Mouse (Mus musculus): ENCODE data around the gene Flvcr2. TPM values are rescaled to one million over a fixed set of nuclear protein-coding genes. Genes with fewer than 3 reads are reported as not detected.

Gene Flvcr2
- polyA plus RNA-seq (2015; fragmentation: Nextera tagmentation; extraction: Ambion mirVana): 4.7 and 4.8 TPM in 2 replicates

DNA sequence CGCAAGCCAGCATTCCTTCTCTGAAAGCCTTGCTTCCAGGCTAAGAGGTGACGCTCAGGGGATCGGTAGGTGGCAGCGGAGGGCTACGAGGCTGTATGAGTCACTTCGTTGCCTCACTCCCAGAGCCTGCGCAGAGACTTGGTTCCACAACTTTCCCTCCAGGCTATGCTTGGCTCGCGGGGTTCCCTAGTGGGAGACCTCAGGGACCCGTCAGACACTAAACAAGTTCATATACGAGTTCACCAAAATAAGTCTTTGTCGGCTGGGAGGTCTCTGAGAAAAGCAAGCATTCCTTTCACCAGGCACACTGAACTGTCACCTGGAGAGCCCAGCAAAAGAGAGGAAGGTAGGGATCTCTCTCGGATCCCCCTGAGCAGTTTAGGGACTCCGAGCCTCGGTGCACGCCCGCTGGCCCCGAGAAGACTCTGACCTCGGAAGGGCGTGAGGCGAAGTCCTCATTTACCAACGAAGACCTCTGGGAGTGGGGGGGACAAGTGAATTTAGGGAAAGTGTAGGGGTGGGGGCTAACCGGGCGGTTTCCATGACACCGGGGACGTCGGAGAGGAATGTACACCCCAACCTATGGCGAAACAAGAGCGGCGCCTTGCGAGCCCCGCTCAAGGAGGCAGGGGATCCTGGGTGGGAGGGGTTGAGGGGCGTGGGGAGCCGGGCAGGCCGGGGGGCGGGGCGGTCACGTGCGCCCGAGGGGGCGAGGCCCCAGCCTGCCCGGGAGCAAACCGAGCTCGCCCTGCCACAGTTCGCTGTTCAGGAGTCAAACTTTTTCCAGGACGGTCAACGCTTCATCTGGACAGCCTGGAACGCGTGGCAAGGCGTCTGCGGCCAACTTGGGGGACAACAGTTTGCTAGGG, at the start of gene Flvcr2:
TSS of gene Flvcr2 (plus strand) at position 713 of the 869 bp plus-strand sequence.

DNA sequence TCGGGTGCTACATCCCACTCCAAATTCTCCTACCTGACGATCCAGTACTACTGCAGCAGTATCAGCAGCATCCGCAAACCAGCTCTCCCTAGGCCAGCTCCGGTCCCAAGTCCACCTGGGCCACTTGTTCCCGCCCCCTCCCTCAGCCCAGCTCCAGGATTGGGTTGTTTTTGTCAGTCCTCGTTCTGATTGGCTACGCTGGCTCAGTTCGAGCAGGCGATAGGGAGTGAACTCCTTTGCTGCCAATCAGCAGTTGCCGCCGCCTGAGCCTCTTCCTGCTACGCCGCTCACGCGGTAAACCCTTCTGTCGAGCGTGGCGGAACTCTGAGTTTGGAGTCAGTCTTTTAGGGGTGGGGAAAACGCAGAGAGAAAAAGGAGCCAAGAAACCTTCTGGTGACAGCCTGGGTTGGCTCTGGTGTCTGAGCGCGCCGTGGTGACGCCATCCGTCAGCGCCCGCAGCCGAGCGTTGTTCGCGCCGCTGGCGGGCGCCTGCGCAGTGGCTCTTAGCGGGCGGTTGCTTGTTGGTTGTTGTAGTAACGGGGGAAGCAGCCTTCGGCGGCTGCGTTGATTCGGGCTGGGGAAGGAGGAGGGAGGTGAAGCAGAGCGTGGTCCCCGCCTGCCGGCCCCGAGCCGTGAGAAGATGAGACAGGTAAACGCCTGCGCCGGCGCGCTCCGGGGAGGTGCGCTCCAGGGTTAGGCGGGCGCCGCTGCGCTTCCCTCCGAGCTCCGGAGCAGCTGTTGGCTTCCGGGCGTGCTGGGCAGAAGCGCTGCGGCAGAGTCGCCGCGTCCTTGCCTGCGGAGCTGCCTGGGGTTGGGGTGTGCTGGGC, 78.3 kb downstream of the Flvcr2 start, which contains the start of the genes Erg28 and Ttll5:
TSS of gene Erg28 (minus strand) at position 113 of the 827 bp plus-strand sequence.
TSS of gene Ttll5 (plus strand) at position 222 of the 827 bp plus-strand sequence.

Small RNA genes lying within 50 kb of the gene (microRNA-seq; reads per million reads assigned to microRNA genes)
- not detected for gene Gm47285

Other genes with a start within 250 kb of the Flvcr2 start
- 1.5 and 1.7 TPM in 2 replicates for gene Jdp2, start 147.5 kb upstream of the Flvcr2 start, polyA plus RNA-seq (2015; fragmentation: Nextera tagmentation; extraction: Ambion mirVana)
- gene Batf, start 59.9 kb upstream of the Flvcr2 start, polyA plus RNA-seq (2015; fragmentation: Nextera tagmentation; extraction: Ambion mirVana): 1.1 and 1.4 TPM in 2 replicates
- 121 and 128 TPM in 2 replicates for gene Erg28, start 78.0 kb downstream of the Flvcr2 start, polyA plus RNA-seq (2015; fragmentation: Nextera tagmentation; extraction: Ambion mirVana)
- gene Ttll5, start 78.1 kb downstream of the Flvcr2 start, polyA plus RNA-seq (2015; fragmentation: Nextera tagmentation; extraction: Ambion mirVana): 8.5 and 10.2 TPM in 2 replicates

All from neural tube, postnatal 0 days (tissue).